Mouse (Mus musculus) gastrocnemius, postnatal 10 days (tissue): ENCODE data around the gene Hpse. TPM values are rescaled to one million over a fixed set of nuclear protein-coding genes. Genes with fewer than 3 reads are reported as not detected.

Experiments
- DNase-seq: peaks from one replicate; pipeline ENCODE4 v3.0.0; 2021; ENCODE audit warnings: mixed read lengths
- long read RNA-seq, 2 experiments: library from polyadenylated mRNA; stranded (forward); transcript quantifications; one replicate each; pipeline ENCODE4 v2.0.0; 2021
- total RNA-seq, 2 experiments: library from RNA; stranded (reverse); gene quantifications; 2 replicates each; pipeline ENCODE4 v1.2.3; 2021

Hpse gene
- total RNA-seq, result 1 to 10 TPM; 1.2 to 1.5 TPM
- long read RNA-seq, experiment 1, partial matches to known transcripts, result 0 of 2 reads
- long read RNA-seq, experiment 1, other reads (novel, unspliced or antisense), result 0 of 2 reads
- long read RNA-seq, experiment 2, partial matches to known transcripts, result 0 of 4 reads
- long read RNA-seq, experiment 2, other reads (novel, unspliced or antisense), result 0 of 4 reads

- peak; percentile 40 for DNase-seq
These were observed at the start of gene Hpse for GRCm38 (mm10) chr5:100719235-100720088. TSS of gene Hpse (minus strand) at chr5:100719716.

- no peak for DNase-seq
These were observed 46.5 kb upstream of the Hpse start for GRCm38 (mm10) chr5:100766026-100766425.

GRCm38 (mm10) chr5:100761736-100762135 is 42.2 kb upstream of the Hpse start:
- DNase-seq, result no peak

GRCm38 (mm10) chr5:100760049-100760663 is 40.6 kb upstream of the Hpse start:
- DNase-seq, result no peak

GRCm38 (mm10) chr5:100758121-100758520 is 38.6 kb upstream of the Hpse start:
- DNase-seq, result no peak

GRCm38 (mm10) chr5:100753407-100753806 is 33.9 kb upstream of the Hpse start:
- no peak for DNase-seq

GRCm38 (mm10) chr5:100751655-100752054 is 32.1 kb upstream of the Hpse start:
- DNase-seq, result no peak

- no peak for DNase-seq
These were observed 31.2 kb upstream of the Hpse start for GRCm38 (mm10) chr5:100750617-100751255.

- no peak for DNase-seq
These were observed 19.3 kb upstream of the Hpse start for GRCm38 (mm10) chr5:100738802-100739201.

GRCm38 (mm10) chr5:100736919-100737318 is 17.4 kb upstream of the Hpse start:
- no peak for DNase-seq

GRCm38 (mm10) chr5:100734535-100734934 is 15.0 kb upstream of the Hpse start:
- no peak for DNase-seq

GRCm38 (mm10) chr5:100728757-100729156 is 9.2 kb upstream of the Hpse start:
- no peak for DNase-seq

- DNase-seq, result no peak
These were observed 6.5 kb upstream of the Hpse start for GRCm38 (mm10) chr5:100726001-100726400.

- DNase-seq, result no peak
These were observed 2.8 kb downstream of the Hpse start for GRCm38 (mm10) chr5:100716762-100717161.

- no peak for DNase-seq
These were observed 8.3 kb downstream of the Hpse start for GRCm38 (mm10) chr5:100711219-100711618.

- DNase-seq, result no peak
These were observed 9.5 kb downstream of the Hpse start for GRCm38 (mm10) chr5:100710012-100710411.

GRCm38 (mm10) chr5:100709035-100709434 is 10.5 kb downstream of the Hpse start:
- DNase-seq, result no peak

GRCm38 (mm10) chr5:100706675-100707074 is 12.8 kb downstream of the Hpse start:
- no peak for DNase-seq

GRCm38 (mm10) chr5:100704272-100704671 is 15.2 kb downstream of the Hpse start:
- no peak for DNase-seq

- no peak for DNase-seq
These were observed 17.2 kb downstream of the Hpse start for GRCm38 (mm10) chr5:100702325-100702724.

- DNase-seq, result no peak
These were observed 18.5 kb downstream of the Hpse start for GRCm38 (mm10) chr5:100700861-100701620.

- no peak for DNase-seq
These were observed 21.6 kb downstream of the Hpse start for GRCm38 (mm10) chr5:100697886-100698285.
